Mouse (Mus musculus) cortical plate, adult 2 months (tissue): ENCODE data around the gene Dnm1.

Source experiments
- CTCF ChIP-seq: fragments of 200-500 bp; IDR thresholded peaks from 2 replicates; pipeline ENCODE4 v1.5.1; 2011; ENCODE audit warnings: mild to moderate bottlenecking, control low read depth, low read length; ENCODE audit not compliant: insufficient read depth; ENCODE audit errors: extremely low read depth
- POLR2A ChIP-seq: fragments of 200-500 bp; IDR thresholded peaks from 2 replicates; pipeline ENCODE4 v1.6.1; 2011; ENCODE audit warnings: mild to moderate bottlenecking, low read length, control low read depth; ENCODE audit not compliant: insufficient read depth; ENCODE audit errors: extremely low read depth

GRCm38 (mm10) chr2:32328911-32329460 lies 24.2 kb downstream of the Dnm1 start:
- no peak for TF ChIP-seq CTCF
- TF ChIP-seq POLR2A = no peak
